Mouse (Mus musculus) c-Kit-positive CD71-negative TER-119-negative erythroid progenitor cells, embryonic 14.5 days (primary cell): ENCODE measurements around the gene Glyat.

Experiments used
- DNase-seq: peaks from one replicate; pipeline ENCODE4 v3.0.0-alpha.2; 2013; ENCODE audit warnings: low read depth

Gene Glyat

GRCm38 (mm10) chr19:12684638-12685037, 51.5 kb downstream of the Glyat start:
- no peak for DNase-seq

GRCm38 (mm10) chr19:12685231-12685630, 52.1 kb downstream of the Glyat start:
- no peak for DNase-seq

DNA sequence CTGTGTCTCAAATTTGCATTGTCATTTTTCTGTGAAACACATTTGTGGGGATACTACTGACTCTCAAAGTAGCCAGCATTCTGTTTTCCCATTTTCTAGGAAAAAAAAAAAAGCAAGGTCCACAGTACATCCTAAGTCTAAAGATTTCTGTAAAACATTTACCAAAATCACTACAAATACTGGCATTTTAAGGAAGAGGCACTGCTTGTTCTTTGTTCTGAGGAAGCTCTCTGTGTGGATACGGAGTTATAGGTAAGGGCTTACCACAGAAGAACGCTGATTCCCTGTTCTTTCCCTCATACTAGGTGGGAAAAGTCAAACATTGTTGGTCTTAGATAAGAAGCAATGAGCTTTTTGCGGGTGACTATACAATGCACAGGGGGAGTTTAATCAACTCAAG, 62.5 kb downstream of the Glyat start, which contains the start of gene Keg1:
TSS of gene Keg1 (plus strand) at position 197 of the 400 bp plus-strand sequence.
- DNase-seq: no peak

GRCm38 (mm10) chr19:12696221-12696620, 63.1 kb downstream of the Glyat start:
- DNase-seq: no peak
